Mouse (Mus musculus): ENCODE data around the gene Rgma.
A peak's percentile ranks its signal among the peaks of the same experiment; 100 is the strongest.

The Rgma gene

GRCm38 (mm10) chr7:73375257-73376100 lies at the start of gene Rgma:
TSS of gene Rgma (plus strand) at chr7:73375509.
- peak; percentile 69 for DNase-seq (ENCODE audit: low spot score)

GRCm38 (mm10) chr7:73326236-73326635 lies 49.1 kb upstream of the Rgma start:
- DNase-seq (ENCODE audit: low spot score): no peak

- DNase-seq (ENCODE audit: low spot score): no peak
Observed at GRCm38 (mm10) chr7:73326680-73327079, 48.6 kb upstream of the Rgma start.

- no peak for DNase-seq (ENCODE audit: low spot score)
Observed at GRCm38 (mm10) chr7:73327193-73327592, 48.1 kb upstream of the Rgma start.

GRCm38 (mm10) chr7:73327652-73328051 lies 47.7 kb upstream of the Rgma start:
- DNase-seq (ENCODE audit: low spot score): no peak

- no peak for DNase-seq (ENCODE audit: low spot score)
Observed at GRCm38 (mm10) chr7:73328653-73329207, 46.6 kb upstream of the Rgma start.

GRCm38 (mm10) chr7:73330754-73331153 lies 44.6 kb upstream of the Rgma start:
- DNase-seq (ENCODE audit: low spot score): no peak

GRCm38 (mm10) chr7:73331645-73332044 lies 43.7 kb upstream of the Rgma start:
- no peak for DNase-seq (ENCODE audit: low spot score)

GRCm38 (mm10) chr7:73333398-73333988 lies 41.8 kb upstream of the Rgma start:
- DNase-seq (ENCODE audit: low spot score): no peak

GRCm38 (mm10) chr7:73334883-73335282 lies 40.4 kb upstream of the Rgma start:
- no peak for DNase-seq (ENCODE audit: low spot score)

- DNase-seq (ENCODE audit: low spot score): no peak
Observed at GRCm38 (mm10) chr7:73336380-73336779, 38.9 kb upstream of the Rgma start.

- no peak for DNase-seq (ENCODE audit: low spot score)
Observed at GRCm38 (mm10) chr7:73338353-73338752, 37.0 kb upstream of the Rgma start.

GRCm38 (mm10) chr7:73343852-73344251 lies 31.5 kb upstream of the Rgma start:
- DNase-seq (ENCODE audit: low spot score): no peak

- no peak for DNase-seq (ENCODE audit: low spot score)
Observed at GRCm38 (mm10) chr7:73348585-73349124, 26.7 kb upstream of the Rgma start.

- no peak for DNase-seq (ENCODE audit: low spot score)
Observed at GRCm38 (mm10) chr7:73349158-73349557, 26.2 kb upstream of the Rgma start.

- DNase-seq (ENCODE audit: low spot score): no peak
Observed at GRCm38 (mm10) chr7:73355229-73355628, 20.1 kb upstream of the Rgma start.

- DNase-seq (ENCODE audit: low spot score): no peak
Observed at GRCm38 (mm10) chr7:73356901-73357300, 18.4 kb upstream of the Rgma start.

GRCm38 (mm10) chr7:73357626-73358025 lies 17.7 kb upstream of the Rgma start:
- DNase-seq (ENCODE audit: low spot score): no peak

- no peak for DNase-seq (ENCODE audit: low spot score)
Observed at GRCm38 (mm10) chr7:73365511-73365910, 9.8 kb upstream of the Rgma start.

GRCm38 (mm10) chr7:73365965-73366364 lies 9.3 kb upstream of the Rgma start:
- DNase-seq (ENCODE audit: low spot score): no peak

GRCm38 (mm10) chr7:73367681-73368464 lies 7.4 kb upstream of the Rgma start:
- DNase-seq (ENCODE audit: low spot score): no peak

GRCm38 (mm10) chr7:73369992-73370391 lies 5.3 kb upstream of the Rgma start:
- DNase-seq (ENCODE audit: low spot score): no peak
